Mouse (Mus musculus): ENCODE data around the gene Enpp4. TPM values are rescaled to one million over a fixed set of nuclear protein-coding genes. Genes with fewer than 3 reads are reported as not detected.

The Enpp4 gene
- polyA plus RNA-seq (2012; rRNA removed), result 1.3 and 1.8 TPM in 2 replicates

GRCm38 (mm10) chr17:44105287-44106138 is at the start of gene Enpp4:
Gene Enpp4, minus strand, starts transcription at chr17:44105809.

GRCm38 (mm10) chr17:44078631-44079350 is 26.8 kb downstream of the Enpp4 start, which contains the start of gene Enpp5:
Gene Enpp5, plus strand, starts transcription at chr17:44078813.

Other genes starting within 250 kb of the Enpp4 start
- gene Enpp5, start 27.0 kb downstream of the Enpp4 start, polyA plus RNA-seq (2012; rRNA removed), result 5.1 and 5.6 TPM in 2 replicates
- 0.51 and 0.89 TPM in 2 replicates for gene Clic5, start 82.8 kb upstream of the Enpp4 start, polyA plus RNA-seq (2012; rRNA removed)

All from stomach, adult 2 months (tissue).